Mouse (Mus musculus): ENCODE measurements at regions not wholly inside any gene's neighbourhood (a gene's known extent, or its start where the extent isn't known, plus 50 kb on each side); places are given as distances from the start of the nearest gene placed in this dataset.

DNA sequence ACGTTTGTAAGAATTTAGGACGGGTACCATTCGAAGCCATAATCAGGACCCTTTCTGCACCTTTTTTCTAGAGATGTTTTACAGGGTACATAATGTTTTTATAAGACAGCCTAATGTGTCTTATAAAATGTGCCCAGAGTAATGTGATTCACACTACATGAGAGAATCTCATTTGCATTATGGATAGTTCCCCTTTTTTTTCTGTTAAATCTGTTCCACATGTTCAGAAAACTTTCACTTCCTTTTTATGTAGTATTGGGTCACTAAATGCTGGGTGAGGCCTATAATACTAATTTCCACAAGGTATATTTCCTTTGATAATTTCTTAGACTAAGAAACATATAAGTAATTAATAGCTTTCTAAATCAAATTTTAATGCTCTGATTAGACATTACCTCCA is 822.7 kb downstream of the Dnah5 start:
- no peak for DNase-seq (ENCODE audit: low read depth)

GRCm38 (mm10) chr15:29038903-29039302 is 835.4 kb downstream of the Dnah5 start:
- DNase-seq (ENCODE audit: low read depth), result no peak

DNA sequence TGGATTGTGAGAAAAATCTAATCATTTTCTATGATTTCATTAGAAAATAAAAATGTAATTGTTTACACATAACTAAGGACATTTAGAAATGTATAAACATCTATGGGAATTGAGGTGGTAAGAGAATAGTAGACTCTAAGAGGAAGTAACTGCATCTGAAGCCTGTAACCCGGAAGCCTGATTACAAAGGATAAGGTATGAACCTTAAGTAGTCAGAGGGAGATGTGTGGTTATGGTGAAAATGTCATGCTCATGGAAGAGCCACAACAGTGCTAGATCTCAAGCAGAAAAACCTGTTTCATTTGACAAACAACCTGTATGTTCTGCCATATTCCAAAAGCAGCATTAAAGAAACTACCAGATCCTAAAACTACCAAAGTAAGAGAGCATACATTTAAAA is 847.6 kb downstream of the Dnah5 start:
- peak; percentile 1 for DNase-seq (ENCODE audit: low read depth)

DNA sequence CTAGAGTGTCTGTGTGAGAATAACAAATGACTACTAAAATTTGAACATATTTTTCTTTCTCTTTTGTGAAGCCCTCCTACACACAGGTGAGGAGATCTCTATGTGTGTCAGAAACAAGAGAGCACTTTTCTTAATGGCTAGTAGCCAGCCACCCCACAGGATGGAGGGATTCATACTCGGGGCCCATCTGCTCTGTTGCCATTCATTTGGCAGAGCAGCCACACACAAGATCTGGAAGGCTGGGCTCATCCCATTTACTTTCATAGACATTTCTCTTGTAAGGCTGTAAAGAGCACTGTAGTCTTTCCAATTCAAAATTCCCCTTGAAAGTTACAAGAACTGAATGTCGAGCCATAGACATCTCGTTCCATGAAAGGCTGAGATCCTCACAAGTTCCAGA is 848.2 kb downstream of the Dnah5 start:
- no peak for DNase-seq (ENCODE audit: low read depth)

GRCm38 (mm10) chr15:29061016-29061415 is 857.5 kb downstream of the Dnah5 start:
- DNase-seq (ENCODE audit: low read depth), result no peak

- DNase-seq (ENCODE audit: low read depth), result no peak
Measured at GRCm38 (mm10) chr15:29069066-29069465, 865.5 kb downstream of the Dnah5 start.

DNA sequence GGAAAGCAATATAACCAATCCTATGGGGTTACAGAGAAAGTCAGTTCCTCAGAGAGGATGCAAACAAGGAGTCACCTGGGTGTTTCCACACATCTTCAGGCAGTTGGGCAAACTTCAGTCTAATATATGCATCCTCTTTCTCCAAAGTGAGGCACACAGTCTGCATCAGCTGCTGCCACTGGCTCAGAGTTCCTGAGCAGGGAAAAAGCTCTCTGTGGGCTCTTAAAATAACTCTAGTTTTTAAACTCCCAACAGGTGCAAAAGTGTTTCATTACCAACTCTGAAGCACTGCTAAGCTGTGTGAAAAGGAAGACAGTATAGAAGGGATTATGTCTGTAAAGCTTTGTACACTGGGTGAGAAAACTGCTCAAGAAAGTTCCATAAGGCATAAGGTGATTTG is 874.2 kb downstream of the Dnah5 start:
- no peak for DNase-seq (ENCODE audit: low read depth)

DNA sequence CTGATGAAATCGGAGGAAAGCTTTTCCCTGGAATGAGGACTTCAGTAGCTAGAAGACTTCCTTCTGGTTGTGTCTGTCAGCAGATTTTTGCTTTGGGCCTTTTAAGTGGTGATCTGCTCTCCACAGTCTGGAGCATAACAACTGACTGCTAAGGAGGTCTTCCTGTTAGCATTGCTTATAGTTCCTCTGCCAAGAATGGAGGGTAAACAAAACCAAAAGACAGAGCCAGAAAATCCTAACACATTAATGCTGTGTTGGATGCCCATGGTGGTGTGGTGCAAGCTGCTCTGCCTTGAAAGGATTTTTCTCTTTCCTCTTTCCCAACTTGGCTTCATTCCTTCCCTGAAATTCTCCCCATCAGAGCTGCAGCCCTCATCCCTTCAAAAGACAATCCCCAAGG is 901.0 kb downstream of the Dnah5 start:
- DNase-seq (ENCODE audit: low read depth), result no peak

- no peak for DNase-seq (ENCODE audit: low read depth)
Measured at GRCm38 (mm10) chr15:29146631-29147030, 943.1 kb downstream of the Dnah5 start.

Data from 416B (cell line).